Mouse (Mus musculus) lung, embryonic 15.5 days (tissue): Measurements from ENCODE around the gene Zar1l. TPM values are rescaled to one million over a fixed set of nuclear protein-coding genes. Genes with fewer than 3 reads are reported as not detected.

ENCODE experiments used
- ATAC-seq: fragments of 200-750 bp; cut with Nextera tagmentation; 2 replicates; pipeline ENCODE4 v1.8.0; 2017; ENCODE audit warnings: moderate number of reproducible peaks, borderline replicate concordance; ENCODE audit not compliant: low FRiP score, low TSS enrichment; ENCODE audit errors: extremely low read depth
- H3K27ac ChIP-seq: fragments of 300-500 bp; sonication (generic); 2 replicates; pipeline ENCODE4 v1.5.1; 2015; ENCODE audit warnings: moderate library complexity, mild to moderate bottlenecking, inconsistent platforms
- H3K27me3 ChIP-seq: fragments of 300-500 bp; sonication (generic); 2 replicates; pipeline ENCODE4 v1.6.1; 2015; ENCODE audit warnings: inconsistent platforms
- H3K36me3 ChIP-seq: fragments of 300-500 bp; sonication (generic); 2 replicates; pipeline ENCODE4 v1.6.1; 2015; ENCODE audit warnings: inconsistent platforms
- H3K4me1 ChIP-seq: fragments of 300-500 bp; sonication (generic); 2 replicates; pipeline ENCODE4 v1.6.1; 2015; ENCODE audit warnings: inconsistent platforms
- H3K4me2 ChIP-seq: fragments of 300-500 bp; sonication (generic); 2 replicates; pipeline ENCODE4 v1.6.1; 2015; ENCODE audit warnings: inconsistent platforms, mild to moderate bottlenecking, moderate library complexity
- H3K4me3 ChIP-seq: fragments of 300-500 bp; sonication (generic); 2 replicates; pipeline ENCODE4 v1.5.1; 2015; ENCODE audit warnings: mild to moderate bottlenecking, inconsistent platforms
- H3K9ac ChIP-seq: fragments of 300-500 bp; sonication (generic); 2 replicates; pipeline ENCODE4 v1.6.1; 2015; ENCODE audit warnings: inconsistent platforms
- H3K9me3 ChIP-seq: fragments of 300-500 bp; sonication (generic); 2 replicates; pipeline ENCODE4 v1.6.1; 2016; ENCODE audit warnings: inconsistent platforms
- WGBS: fragments of 180-500 bp; shearing (Covaris S2); methylation state at CpG from one replicate; pipeline ENCODE4 v1.1.7; 2015; 5-methylcytosine and 5-hydroxymethylcytosine counted together
- polyA plus RNA-seq: library from polyadenylated mRNA; unstranded; fragments of >200 nt; fragmentation: Nextera tagmentation; extraction: Ambion mirVana; gene quantifications from 2 replicates; pipeline ENCODE4 v1.2.1, GENCODE M21; 2015

The Zar1l gene
- polyA plus RNA-seq, 1 experiment from 2014 or later: not detected

DNA sequence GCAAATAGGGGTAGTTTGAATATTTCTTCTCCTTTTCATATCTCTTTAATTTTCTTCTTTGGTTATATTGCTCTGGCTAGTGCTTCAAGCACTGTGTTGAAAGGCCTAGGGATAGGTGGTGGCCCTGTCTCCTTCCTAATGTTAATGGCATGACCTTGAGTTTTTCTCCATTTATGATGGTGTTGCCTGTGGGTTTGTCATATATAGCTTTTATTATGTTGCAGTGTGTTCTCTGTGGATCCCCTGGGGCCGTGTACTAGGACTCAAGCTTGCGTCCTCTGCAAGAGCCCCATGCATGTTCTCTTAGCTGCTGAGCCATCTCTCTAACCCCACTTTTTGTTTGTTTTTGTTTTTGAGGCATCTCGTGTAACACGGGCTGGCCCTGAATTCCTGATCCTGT lies 40.6 kb downstream of the Zar1l start:
- Histone ChIP-seq H3K4me3 (no peak overlapping the region), H3K9ac (no peak overlapping the region), H3K4me1 (no peaks in the 10 kb centered on the region), H3K36me3 (no peaks in the 10 kb centered on the region), H3K27ac (no peak overlapping the region), H3K27me3 (no peaks in the 10 kb centered on the region), H3K9me3 (no peaks in the 10 kb centered on the region), H3K4me2 (no peak overlapping the region)
- WGBS: 55% methylated on average over 4 of the region's 4 CpGs
- ATAC-seq: no peak

DNA sequence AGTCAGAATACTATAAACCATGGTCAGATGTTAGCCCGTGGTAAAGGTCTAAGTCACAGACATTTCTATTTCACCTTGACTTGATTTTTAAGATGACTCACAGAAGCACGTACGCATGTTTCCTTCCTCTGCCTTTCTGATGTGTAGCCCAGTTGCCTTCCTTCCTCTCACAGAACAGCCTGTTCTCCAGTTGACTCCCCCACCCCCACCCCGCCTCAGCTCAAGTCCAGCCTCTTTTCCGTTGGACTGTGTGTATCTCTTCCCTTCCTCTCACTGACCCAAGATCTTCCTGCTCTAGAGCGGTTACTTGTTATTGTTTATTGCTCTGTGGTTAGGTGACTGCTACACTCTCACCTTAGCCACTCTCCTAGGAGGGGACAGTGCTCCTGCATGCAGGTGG lies 49.5 kb downstream of the Zar1l start:
- Histone ChIP-seq H3K27ac (peak overlapping the region; percentile 30; the same call in 1 of the 2 replicates), H3K4me3 (no peak overlapping the region), H3K9me3 (no peaks in the 10 kb centered on the region), H3K9ac (no peak overlapping the region), H3K36me3 (no peaks in the 10 kb centered on the region), H3K4me1 (peaks cover 21% of the 10 kb centered on the region), H3K27me3 (no peaks in the 10 kb centered on the region), H3K4me2 (no peak overlapping the region)
- 41% methylated on average over 6 of the region's 6 CpGs for WGBS
- peak; percentile 17; the same call in 1 of the 2 replicates for ATAC-seq

DNA sequence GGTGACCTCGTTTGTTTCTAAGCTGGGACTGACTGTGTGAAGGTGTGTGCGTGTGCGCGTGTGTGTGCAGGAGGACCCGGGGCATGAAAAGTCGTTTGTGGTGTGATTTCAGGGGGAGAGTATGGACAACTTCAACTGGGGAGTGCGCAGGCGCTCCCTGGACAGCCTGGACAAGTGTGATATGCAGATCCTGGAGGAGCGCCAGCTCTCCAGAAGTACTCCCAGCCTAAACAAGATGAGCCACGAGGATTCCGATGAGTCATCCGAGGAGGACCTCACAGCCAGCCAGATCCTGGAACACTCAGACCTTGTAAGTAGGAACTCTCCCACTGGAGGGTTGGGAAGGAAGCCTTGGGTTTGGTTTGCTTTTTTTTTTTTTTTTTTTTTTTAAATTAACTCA lies 51.8 kb downstream of the Zar1l start:
- Histone ChIP-seq H3K4me2 (peak overlapping the region; percentile 35), H3K4me3 (no peak overlapping the region), H3K27ac (peak overlapping the region; percentile 88), H3K36me3 (no peaks in the 10 kb centered on the region), H3K9me3 (no peaks in the 10 kb centered on the region), H3K4me1 (peaks cover 21% of the 10 kb centered on the region), H3K9ac (no peak overlapping the region), H3K27me3 (no peaks in the 10 kb centered on the region)
- peak; percentile 94 for ATAC-seq
- 33% methylated on average over 12 of the region's 12 CpGs for WGBS

DNA sequence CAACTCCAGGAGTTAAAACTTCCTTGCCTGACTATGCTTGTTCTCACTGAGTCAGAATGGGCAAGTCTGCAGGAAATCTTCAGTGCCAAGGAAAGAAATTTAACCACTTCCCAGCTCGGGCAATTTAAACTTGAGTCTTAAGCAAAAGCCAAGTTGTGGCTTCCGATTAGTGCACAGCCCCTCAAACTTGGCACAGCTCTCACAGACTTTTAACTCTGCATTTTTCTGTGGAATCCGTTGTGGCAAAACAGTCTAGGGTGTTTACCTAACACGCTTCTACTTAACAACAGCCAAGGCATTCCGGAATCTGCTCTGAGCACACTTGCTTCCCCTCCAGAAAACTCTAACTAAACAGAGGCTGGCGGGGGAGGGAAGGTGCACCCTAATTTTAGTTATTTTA lies 52.7 kb downstream of the Zar1l start:
- Histone ChIP-seq H3K27ac (peak overlapping the region; percentile 66), H3K9me3 (no peaks in the 10 kb centered on the region), H3K4me3 (no peak overlapping the region), H3K27me3 (no peaks in the 10 kb centered on the region), H3K4me1 (peaks cover 21% of the 10 kb centered on the region), H3K4me2 (no peak overlapping the region), H3K36me3 (no peaks in the 10 kb centered on the region), H3K9ac (no peak overlapping the region)
- 34% methylated on average over 6 of the region's 6 CpGs for WGBS
- ATAC-seq: no peak

DNA sequence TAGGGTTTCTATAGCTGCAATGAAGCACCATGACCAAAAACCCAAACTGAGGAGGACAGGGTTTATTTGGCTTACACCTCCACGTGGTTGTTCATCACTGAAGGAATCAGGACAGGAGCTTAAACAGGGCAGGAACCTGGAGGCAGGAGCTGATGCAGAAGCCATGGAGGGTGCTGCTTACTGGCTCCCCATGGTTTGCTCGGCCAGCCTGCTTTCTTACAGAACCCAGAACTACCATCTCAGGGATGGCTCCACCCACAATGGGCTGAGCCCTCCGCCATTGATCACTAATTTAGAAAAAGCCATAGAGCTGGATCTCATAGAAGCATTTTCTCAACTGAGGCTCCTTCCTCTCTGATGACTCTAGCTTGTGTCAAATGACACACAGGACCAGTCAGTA lies 53.2 kb downstream of the Zar1l start:
- Histone ChIP-seq H3K4me1 (peaks cover 21% of the 10 kb centered on the region), H3K36me3 (no peaks in the 10 kb centered on the region), H3K9ac (no peak overlapping the region), H3K9me3 (no peaks in the 10 kb centered on the region), H3K4me3 (no peak overlapping the region), H3K27ac (peak overlapping the region; percentile 66), H3K27me3 (no peaks in the 10 kb centered on the region), H3K4me2 (no peak overlapping the region)
- 48% methylated on average over 3 of the region's 3 CpGs for WGBS
- ATAC-seq: no peak

DNA sequence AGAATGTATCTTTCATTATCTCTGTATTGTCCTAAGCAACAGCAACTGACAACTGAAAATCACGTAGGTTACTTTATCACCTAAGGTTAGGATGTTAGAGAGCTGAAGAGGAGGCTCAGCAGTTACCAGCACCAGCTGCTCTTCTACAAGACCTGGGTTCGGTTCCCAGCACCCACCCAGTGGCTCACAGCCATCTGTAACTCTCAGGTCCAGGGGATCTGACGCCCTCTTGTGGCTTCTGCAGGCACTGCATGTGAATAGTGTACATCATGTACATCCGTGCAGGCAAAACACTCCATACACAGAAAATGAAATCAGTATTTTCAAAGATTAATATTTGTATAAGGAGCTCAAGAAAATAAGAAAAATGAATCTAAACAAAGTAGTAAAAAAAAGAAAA lies 58.2 kb downstream of the Zar1l start:
- Histone ChIP-seq H3K36me3 (no peaks in the 10 kb centered on the region), H3K9me3 (no peaks in the 10 kb centered on the region), H3K9ac (no peak overlapping the region), H3K4me3 (no peak overlapping the region), H3K4me2 (no peak overlapping the region), H3K27ac (no peak overlapping the region), H3K4me1 (peaks cover 9% of the 10 kb centered on the region; the same call in 1 of the 2 replicates), H3K27me3 (no peaks in the 10 kb centered on the region)
- no peak for ATAC-seq
- 74% methylated on average over 4 of the region's 4 CpGs for WGBS

DNA sequence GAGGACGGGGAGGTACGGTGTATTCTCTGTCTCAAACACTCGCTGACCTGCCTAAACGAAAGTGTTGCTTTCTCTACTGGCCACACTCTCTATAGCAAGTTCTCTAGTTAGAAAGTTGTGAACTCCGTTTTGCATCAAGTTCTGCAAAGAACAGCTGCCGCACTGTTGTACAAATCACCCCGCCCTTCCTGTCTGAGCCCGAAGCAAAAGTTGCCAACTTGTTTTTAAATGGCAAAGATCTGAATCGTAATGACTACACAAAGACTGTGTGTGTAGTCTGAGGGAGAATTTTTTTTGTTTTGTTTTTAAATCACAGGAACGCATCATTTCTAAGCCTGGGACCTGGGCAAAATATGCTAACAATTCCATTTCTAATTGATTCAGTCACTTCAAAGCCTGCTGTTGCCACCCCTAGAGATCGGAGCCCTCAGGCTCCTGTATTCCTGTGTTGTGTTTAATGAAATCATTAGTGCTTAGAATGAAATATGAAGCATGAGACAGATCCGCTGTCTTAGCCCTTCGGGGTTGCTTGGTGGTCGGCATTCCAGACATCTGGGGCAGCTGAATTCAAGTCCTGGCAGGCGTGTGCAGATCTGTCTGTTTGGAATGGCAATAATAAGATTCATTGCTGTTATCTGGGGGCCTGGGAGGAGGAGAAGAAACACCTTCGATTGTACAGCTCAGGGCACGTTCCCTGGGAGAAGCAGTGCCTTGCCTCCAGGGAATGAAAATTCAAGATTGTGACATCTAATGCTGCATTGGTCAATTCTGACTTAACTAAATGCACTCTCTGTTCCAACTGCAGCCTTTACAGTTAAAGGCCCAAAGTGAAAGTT lies 59.8 kb downstream of the Zar1l start:
- Histone ChIP-seq H3K4me3 (peak overlapping the region; percentile 17), H3K27me3 (no peaks in the 10 kb centered on the region), H3K36me3 (0 out of 2 replicates have a peak, but pooled peaks cover 5% of the 10 kb centered on the region), H3K27ac (peak overlapping the region; percentile 78), H3K4me1 (peaks cover 9% of the 10 kb centered on the region; the same call in 1 of the 2 replicates), H3K9me3 (no peaks in the 10 kb centered on the region), H3K9ac (peak overlapping the region; percentile 6; the same call in 1 of the 2 replicates), H3K4me2 (peak overlapping the region; percentile 44)
- 34% methylated on average over 17 of the region's 17 CpGs for WGBS
- peak; percentile 28; the same call in 1 of the 2 replicates for ATAC-seq

DNA sequence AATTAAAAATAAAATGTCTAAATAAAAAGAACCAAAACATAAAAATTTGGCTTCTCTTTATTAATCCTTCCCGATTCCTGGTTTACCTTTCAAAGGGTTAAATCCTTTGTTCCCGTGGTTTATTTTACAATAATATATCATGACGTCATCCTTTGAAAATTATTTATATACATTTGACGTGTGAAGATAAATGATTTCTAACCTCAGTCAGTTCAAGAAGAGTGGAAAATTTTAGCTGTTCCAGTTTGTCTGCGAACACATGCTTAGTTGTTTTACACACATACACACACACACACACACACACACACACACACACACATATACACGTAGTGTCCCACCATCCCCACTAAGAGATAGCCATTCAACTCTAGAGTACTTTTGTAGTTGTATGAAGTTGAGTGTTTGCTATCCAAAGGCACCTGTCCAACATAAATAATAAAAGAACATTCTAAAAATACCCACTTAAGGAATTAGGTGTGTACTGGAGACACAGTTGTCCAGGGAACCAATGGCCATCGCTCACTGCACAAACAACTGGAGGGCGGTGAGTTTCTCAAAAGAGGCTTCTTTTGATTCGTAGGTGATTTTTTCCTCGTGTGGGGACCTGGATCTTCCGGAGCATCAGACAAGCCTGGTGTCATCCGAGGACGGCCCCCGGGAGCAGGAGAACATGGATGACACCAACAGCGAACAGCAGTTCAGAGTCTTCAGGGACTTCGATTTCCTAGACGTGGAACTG lies 60.6 kb downstream of the Zar1l start:
- no peaks in the 10 kb centered on the region for H3K9me3 ChIP-seq
- H3K36me3 ChIP-seq: 0 out of 2 replicates have a peak, but pooled peaks cover 5% of the 10 kb centered on the region
- 0 out of 2 replicates have a peak, but pooled peaks have one; percentile 9 for ATAC-seq
- H3K4me2 ChIP-seq: peak overlapping the region; percentile 44
- peak overlapping the region; percentile 17 for H3K4me3 ChIP-seq
- H3K4me1 ChIP-seq: peaks cover 9% of the 10 kb centered on the region; the same call in 1 of the 2 replicates
- H3K9ac ChIP-seq: peak overlapping the region; percentile 6; the same call in 1 of the 2 replicates
- WGBS: 54% methylated on average over 17 of the region's 17 CpGs
- H3K27ac ChIP-seq: peak overlapping the region; percentile 78
- no peaks in the 10 kb centered on the region for H3K27me3 ChIP-seq

Other genes starting within 250 kb of the Zar1l start
- 23.8 and 29.2 TPM in 2 replicates for gene Brca2, start 4.5 kb upstream of the Zar1l start, polyA plus RNA-seq
- gene N4bp2l1, start 79.0 kb upstream of the Zar1l start, polyA plus RNA-seq: 4.7 and 5.8 TPM in 2 replicates
- gene N4bp2l2, start 148.0 kb upstream of the Zar1l start, polyA plus RNA-seq: 34.1 and 39.6 TPM in 2 replicates
- 31.8 and 34.2 TPM in 2 replicates for gene Pds5b, start 155.6 kb upstream of the Zar1l start, polyA plus RNA-seq